Mouse (Mus musculus) CH12.LX (cell line): ENCODE measurements at regions not wholly inside any gene's neighbourhood (a gene's known extent, or its start where the extent isn't known, plus 50 kb on each side); places are given as distances from the start of the nearest gene placed in this dataset.

Experiments used
- CTCF ChIP-seq, 2 experiments: IDR thresholded peaks in 1 of 2; conservative IDR thresholded peaks in 1 of 2; 2 replicates each; pipeline ENCODE4 v1.5.1; 2011 to 2012; ENCODE audit warnings: low read depth in 2 of 2, low read length in 2 of 2, improper control_type of control experiment in 1 of 2, inconsistent platforms in 1 of 2, mild to moderate bottlenecking in 1 of 2, moderate library complexity in 1 of 2
- E2F4 ChIP-seq: IDR thresholded peaks from 2 replicates; pipeline ENCODE4 v1.6.1; 2011; ENCODE audit warnings: low read depth, low read length, improper control_type of control experiment; ENCODE audit not compliant: insufficient replicate concordance
- ELF1 ChIP-seq: IDR thresholded peaks from 2 replicates; pipeline ENCODE4 v1.6.1; 2014; ENCODE audit warnings: low read depth, mild to moderate bottlenecking, inconsistent platforms, low read length, improper control_type of control experiment
- EP300 ChIP-seq: IDR thresholded peaks from 2 replicates; pipeline ENCODE4 v1.6.1; 2011; ENCODE audit warnings: low read length, improper control_type of control experiment
- HCFC1 ChIP-seq: IDR thresholded peaks from 2 replicates; pipeline ENCODE4 v1.6.1; 2012; ENCODE audit warnings: low read depth, mild to moderate bottlenecking, inconsistent platforms, low read length, improper control_type of control experiment
- IRF4 ChIP-seq: IDR thresholded peaks from 2 replicates; pipeline ENCODE4 v1.6.1; 2014; ENCODE audit warnings: low read depth, mild to moderate bottlenecking, inconsistent platforms, low read length, improper control_type of control experiment
- JUND ChIP-seq: conservative IDR thresholded peaks from 2 replicates; pipeline ENCODE4 v1.6.1; 2011; ENCODE audit warnings: low read depth, low read length, improper control_type of control experiment
- POLR2A ChIP-seq: IDR thresholded peaks from 2 replicates; pipeline ENCODE4 v1.6.1; 2011; ENCODE audit warnings: low read depth, mild to moderate bottlenecking, improper control_type of control experiment, low read length
- POLR2AphosphoS2 ChIP-seq: IDR thresholded peaks from 2 replicates; pipeline ENCODE4 v1.6.1; 2011; ENCODE audit warnings: low read depth, low read length, improper control_type of control experiment
- SIN3A ChIP-seq: IDR thresholded peaks from 2 replicates; pipeline ENCODE4 v1.6.1; 2012; ENCODE audit warnings: low read length, improper control_type of control experiment, inconsistent platforms
- UBTF ChIP-seq: IDR thresholded peaks from 2 replicates; pipeline ENCODE4 v1.6.1; 2012; ENCODE audit warnings: low read depth, mild to moderate bottlenecking, inconsistent platforms, low read length, improper control_type of control experiment, moderate library complexity
- ZC3H11A ChIP-seq: IDR thresholded peaks from 2 replicates; pipeline ENCODE4 v1.6.1; 2012; ENCODE audit warnings: low read depth, mild to moderate bottlenecking, inconsistent platforms, low read length, improper control_type of control experiment
- ZNF384 ChIP-seq: IDR thresholded peaks from 2 replicates; pipeline ENCODE4 v1.6.1; 2012; ENCODE audit warnings: low read depth, low read length, improper control_type of control experiment, inconsistent platforms

GRCm38 (mm10) chr10:98684195-98684594 is 230.0 kb upstream of the Atp2b1 start:
- TF ChIP-seq POLR2A (no peak), CTCF (conservative IDR thresholded peaks at IDR 0.05 in 1 of 2, IDR thresholded peaks at IDR 0.05 in 1 of 2; ENCODE audit: low read depth in 2 of 2, low read length in 2 of 2) (no peak), ELF1 (peak; percentile 52; the same call in 1 of the 2 replicates), EP300 (peak; percentile 77), E2F4 (no peak), HCFC1 (no peak), POLR2AphosphoS2 (no peak), IRF4 (peak; percentile 72), UBTF (no peak), SIN3A (peak; percentile 79), JUND (no peak), ZNF384 (no peak), ZC3H11A (no peak)
